Mouse (Mus musculus): ENCODE measurements at regions not wholly inside any gene's neighbourhood (a gene's known extent, or its start where the extent isn't known, plus 50 kb on each side); places are given as distances from the start of the nearest gene placed in this dataset.

GRCm38 (mm10) chrX:167015602-167016001 lies 193.5 kb downstream of the Tmsb4x start:
- no peak overlapping the region for H3K27ac ChIP-seq (replicated peaks; ENCODE audit: low read depth, low read length)
- no peak overlapping the region for H3K4me2 ChIP-seq (replicated peaks; ENCODE audit: low read depth, low read length, severe bottlenecking)
- DNase-seq (ENCODE audit: low spot score) = no peak
- no peak for TF ChIP-seq POLR2A (IDR thresholded peaks at IDR 0.05; ENCODE audit: borderline replicate concordance, extremely low read depth, insufficient read depth, insufficient read length)
- WGBS = 69% methylated on average over 2 of the region's 2 CpGs
- H3K27me3 ChIP-seq (ENCODE audit: control insufficient read depth, insufficient read depth, low read length) = no peaks in the 10 kb centered on the region
- no peak overlapping the region for H3K4me3 ChIP-seq (replicated peaks; ENCODE audit: low read length)
- H3K4me1 ChIP-seq (ENCODE audit: control insufficient read depth, insufficient read depth, low read length) = no peaks in the 10 kb centered on the region
- no peaks in the 10 kb centered on the region for H3K36me3 ChIP-seq (ENCODE audit: control insufficient read depth, insufficient read depth, low read length)
- H3K9me3 ChIP-seq (ENCODE audit: control insufficient read depth, low read length) = no peaks in the 10 kb centered on the region
- no peak overlapping the region for H3K9ac ChIP-seq (ENCODE audit: low read depth, low read length, severe bottlenecking)
- no peak for ATAC-seq (ENCODE audit: low FRiP score, low read depth)

- Histone ChIP-seq H3K4me1 (ENCODE audit: control insufficient read depth, insufficient read depth, low read length) (no peaks in the 10 kb centered on the region), H3K4me2 (replicated peaks; ENCODE audit: low read depth, low read length, severe bottlenecking) (no peak overlapping the region), H3K4me3 (replicated peaks; ENCODE audit: low read length) (no peak overlapping the region), H3K27ac (replicated peaks; ENCODE audit: low read depth, low read length) (no peak overlapping the region), H3K36me3 (ENCODE audit: control insufficient read depth, insufficient read depth, low read length) (no peaks in the 10 kb centered on the region), H3K27me3 (ENCODE audit: control insufficient read depth, insufficient read depth, low read length) (no peaks in the 10 kb centered on the region; the same call in 1 of the 2 replicates), H3K9me3 (ENCODE audit: control insufficient read depth, low read length) (no peaks in the 10 kb centered on the region), H3K9ac (ENCODE audit: low read depth, low read length, severe bottlenecking) (no peak overlapping the region)
- 73% methylated on average over 2 of the region's 2 CpGs for WGBS
- TF ChIP-seq POLR2A (IDR thresholded peaks at IDR 0.05; ENCODE audit: borderline replicate concordance, extremely low read depth, insufficient read depth, insufficient read length) = no peak
- no peak for ATAC-seq (ENCODE audit: low FRiP score, low read depth)
- DNase-seq (ENCODE audit: low spot score) = no peak
These were observed 194.8 kb downstream of the Tmsb4x start for GRCm38 (mm10) chrX:167014322-167014721.

DNA sequence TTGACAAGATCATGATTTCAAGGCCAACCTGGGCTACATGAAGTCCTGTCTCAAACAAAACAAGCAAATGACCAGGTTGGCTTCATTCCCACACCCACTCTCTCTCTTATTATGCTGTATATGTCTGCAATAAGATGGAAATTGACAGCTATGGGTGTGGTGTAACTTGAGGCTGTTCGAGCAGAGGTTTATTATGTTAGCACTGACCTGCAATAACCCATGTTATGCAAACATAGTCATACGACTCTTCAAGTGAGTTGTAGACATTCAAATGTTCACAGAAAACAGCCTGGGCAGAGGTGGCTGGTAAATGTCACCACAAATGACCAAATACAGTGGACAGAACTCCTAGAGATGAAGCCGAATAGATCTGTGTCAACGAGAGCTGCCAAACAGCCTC lies 196.2 kb downstream of the Tmsb4x start:
- TF ChIP-seq POLR2A (IDR thresholded peaks at IDR 0.05; ENCODE audit: borderline replicate concordance, extremely low read depth, insufficient read depth, insufficient read length) = no peak
- Histone ChIP-seq H3K36me3 (ENCODE audit: control insufficient read depth, insufficient read depth, low read length) (no peaks in the 10 kb centered on the region), H3K4me2 (replicated peaks; ENCODE audit: low read depth, low read length, severe bottlenecking) (no peak overlapping the region), H3K27me3 (ENCODE audit: control insufficient read depth, insufficient read depth, low read length) (no peaks in the 10 kb centered on the region; the same call in 1 of the 2 replicates), H3K9me3 (ENCODE audit: control insufficient read depth, low read length) (no peaks in the 10 kb centered on the region), H3K27ac (replicated peaks; ENCODE audit: low read depth, low read length) (no peak overlapping the region), H3K9ac (ENCODE audit: low read depth, low read length, severe bottlenecking) (no peak overlapping the region), H3K4me1 (ENCODE audit: control insufficient read depth, insufficient read depth, low read length) (no peaks in the 10 kb centered on the region), H3K4me3 (replicated peaks; ENCODE audit: low read length) (no peak overlapping the region)
- 59% methylated on average over 4 of the region's 4 CpGs for WGBS
- DNase-seq (ENCODE audit: low spot score) (no peak), ATAC-seq (ENCODE audit: low FRiP score, low read depth) (no peak)

GRCm38 (mm10) chrX:167011977-167012542 lies 197.1 kb downstream of the Tmsb4x start:
- Histone ChIP-seq H3K9ac (ENCODE audit: low read depth, low read length, severe bottlenecking) (no peak overlapping the region), H3K4me3 (replicated peaks; ENCODE audit: low read length) (no peak overlapping the region), H3K4me1 (ENCODE audit: control insufficient read depth, insufficient read depth, low read length) (no peaks in the 10 kb centered on the region), H3K36me3 (ENCODE audit: control insufficient read depth, insufficient read depth, low read length) (no peaks in the 10 kb centered on the region), H3K27me3 (ENCODE audit: control insufficient read depth, insufficient read depth, low read length) (no peaks in the 10 kb centered on the region; the same call in 1 of the 2 replicates), H3K9me3 (ENCODE audit: control insufficient read depth, low read length) (no peaks in the 10 kb centered on the region), H3K27ac (replicated peaks; ENCODE audit: low read depth, low read length) (no peak overlapping the region), H3K4me2 (replicated peaks; ENCODE audit: low read depth, low read length, severe bottlenecking) (no peak overlapping the region)
- 70% methylated on average over 1 of the region's 1 CpGs for WGBS
- ATAC-seq (ENCODE audit: low FRiP score, low read depth) (no peak), DNase-seq (ENCODE audit: low spot score) (no peak)
- TF ChIP-seq POLR2A (IDR thresholded peaks at IDR 0.05; ENCODE audit: borderline replicate concordance, extremely low read depth, insufficient read depth, insufficient read length) = no peak

DNA sequence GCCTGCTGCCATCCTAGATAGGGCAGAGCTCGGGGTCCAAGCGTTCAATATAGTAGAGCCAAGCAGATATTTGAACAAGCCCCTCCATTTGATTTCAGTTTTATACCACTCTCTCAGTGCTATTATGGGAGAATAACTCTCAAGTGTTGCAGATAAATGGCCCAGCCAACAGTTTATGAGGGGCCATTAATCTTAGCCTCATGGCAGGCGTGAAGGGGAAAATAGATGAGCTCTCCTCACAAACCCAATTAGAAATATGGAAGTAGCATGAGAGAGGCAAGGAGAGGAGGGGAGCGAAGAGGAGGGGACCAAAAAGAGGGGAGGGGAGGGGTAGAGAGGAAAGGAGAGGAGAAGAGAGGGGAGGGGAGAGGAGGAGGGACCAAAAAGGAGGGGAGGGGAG lies 213.3 kb downstream of the Tmsb4x start:
- H3K27ac ChIP-seq (replicated peaks; ENCODE audit: low read depth, low read length) = no peak overlapping the region
- no peak overlapping the region for H3K4me3 ChIP-seq (replicated peaks; ENCODE audit: low read length)
- no peaks in the 10 kb centered on the region for H3K4me1 ChIP-seq (ENCODE audit: control insufficient read depth, insufficient read depth, low read length)
- H3K27me3 ChIP-seq (ENCODE audit: control insufficient read depth, insufficient read depth, low read length) = no peaks in the 10 kb centered on the region
- no peak overlapping the region for H3K9ac ChIP-seq (ENCODE audit: low read depth, low read length, severe bottlenecking)
- no peak for TF ChIP-seq POLR2A (IDR thresholded peaks at IDR 0.05; ENCODE audit: borderline replicate concordance, extremely low read depth, insufficient read depth, insufficient read length)
- WGBS = 56% methylated on average over 4 of the region's 4 CpGs
- H3K9me3 ChIP-seq (ENCODE audit: control insufficient read depth, low read length) = no peaks in the 10 kb centered on the region
- DNase-seq (ENCODE audit: low spot score) (no peak), ATAC-seq (ENCODE audit: low FRiP score, low read depth) (no peak)
- H3K36me3 ChIP-seq (ENCODE audit: control insufficient read depth, insufficient read depth, low read length) = no peaks in the 10 kb centered on the region
- H3K4me2 ChIP-seq (replicated peaks; ENCODE audit: low read depth, low read length, severe bottlenecking) = no peak overlapping the region

DNA sequence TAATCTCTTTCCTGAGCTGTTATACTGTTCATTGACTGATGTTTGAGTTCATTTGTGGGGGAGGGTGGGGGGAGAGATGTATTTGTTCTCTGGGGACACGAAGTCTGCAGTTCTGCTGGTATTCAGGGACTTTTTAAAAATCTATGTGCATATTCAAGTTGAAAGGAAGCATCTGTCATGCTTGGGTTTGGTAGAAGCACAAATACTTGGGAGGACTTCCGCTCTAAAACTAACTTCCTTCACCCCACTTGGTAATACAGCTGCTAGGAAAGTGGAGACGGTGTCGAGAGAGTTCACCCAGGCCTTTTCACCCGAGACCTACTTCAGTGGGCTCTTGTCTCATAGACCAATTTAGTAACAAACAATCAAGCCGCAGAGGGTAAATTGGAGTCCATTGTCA lies 228.1 kb downstream of the Tmsb4x start:
- TF ChIP-seq POLR2A (IDR thresholded peaks at IDR 0.05; ENCODE audit: borderline replicate concordance, extremely low read depth, insufficient read depth, insufficient read length) = no peak
- 81% methylated on average over 6 of the region's 6 CpGs for WGBS
- H3K9me3 ChIP-seq (ENCODE audit: control insufficient read depth, low read length) = no peaks in the 10 kb centered on the region
- H3K9ac ChIP-seq (ENCODE audit: low read depth, low read length, severe bottlenecking) = no peak overlapping the region
- no peak for ATAC-seq (ENCODE audit: low FRiP score, low read depth)
- DNase-seq (ENCODE audit: low spot score) = no peak
- H3K27me3 ChIP-seq (ENCODE audit: control insufficient read depth, insufficient read depth, low read length) = no peaks in the 10 kb centered on the region
- H3K36me3 ChIP-seq (ENCODE audit: control insufficient read depth, insufficient read depth, low read length) = no peaks in the 10 kb centered on the region
- no peak overlapping the region for H3K4me3 ChIP-seq (replicated peaks; ENCODE audit: low read length)
- H3K27ac ChIP-seq (replicated peaks; ENCODE audit: low read depth, low read length) = no peak overlapping the region
- H3K4me1 ChIP-seq (ENCODE audit: control insufficient read depth, insufficient read depth, low read length) = no peaks in the 10 kb centered on the region
- no peak overlapping the region for H3K4me2 ChIP-seq (replicated peaks; ENCODE audit: low read depth, low read length, severe bottlenecking)

Measured in limb, embryonic 14.5 days (tissue).